Mouse (Mus musculus): ENCODE data around the gene Prpf40b.

DNA sequence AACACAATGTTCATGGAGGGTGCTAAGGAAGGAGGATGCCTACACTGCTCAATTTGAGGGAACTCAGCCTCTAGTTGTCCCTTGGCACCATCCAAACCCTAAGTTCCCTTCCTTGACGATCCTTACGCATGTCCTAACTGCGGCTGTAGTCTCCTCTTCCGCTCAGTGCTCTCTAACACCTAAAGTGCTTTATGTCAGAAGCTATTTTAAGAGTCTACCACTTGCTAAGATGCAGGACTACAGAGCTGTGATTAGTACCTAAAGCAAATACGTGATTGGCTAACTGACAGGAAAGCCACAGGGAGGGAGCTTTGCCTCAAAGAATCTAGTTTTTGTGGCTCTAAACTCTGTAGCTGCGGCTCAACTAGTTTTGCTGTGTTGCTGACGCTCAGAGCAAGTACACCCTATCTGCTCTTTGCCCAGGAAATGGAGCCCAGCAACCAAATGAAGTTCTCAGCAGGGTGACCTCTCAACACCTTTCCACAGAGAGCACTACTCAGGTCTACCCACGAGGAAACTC is 41.0 kb downstream of the Prpf40b start:
- TF ChIP-seq POLR2A (IDR thresholded peaks at IDR 0.05; ENCODE audit: extremely low read depth, insufficient read depth, low read length) (no peak), CTCF (IDR thresholded peaks at IDR 0.05; ENCODE audit: extremely low read depth, insufficient read depth, low read length) (no peak)

Data from cortical plate, adult 2 months (tissue).